Mouse (Mus musculus) gastrocnemius, adult 2 months (tissue): ENCODE results near the gene Slc22a4. TPM values are rescaled to one million over a fixed set of nuclear protein-coding genes. Genes with fewer than 3 reads are reported as not detected.
A peak's percentile ranks its signal among the peaks of the same experiment; 100 is the strongest.

Source experiments
- DNase-seq: peaks from one replicate; pipeline ENCODE4 v3.0.0; 2022
- H3K27ac ChIP-seq: fragments of 200-600 bp; 2 replicates; pipeline ENCODE4 v1.8.1; 2022; ENCODE audit warnings: mild to moderate bottlenecking
- H3K4me3 ChIP-seq: fragments of 200-600 bp; 2 replicates; pipeline ENCODE4 v1.8.1; 2022; ENCODE audit warnings: mild to moderate bottlenecking, moderate library complexity
- CTCF ChIP-seq: fragments of 200-600 bp; IDR thresholded peaks from 2 replicates; pipeline ENCODE4 v1.8.1; 2022; ENCODE audit warnings: antibody characterized with exemption, mild to moderate bottlenecking, moderate library complexity
- intact Hi-C: fragments of 180-260 bp; cut with DNase I; formaldehyde crosslinking; loops from one replicate; pipeline ENCODE4 v1.15.1; 2025
- total RNA-seq, 2 experiments: library from RNA; stranded (reverse); gene quantifications; 2 replicates each; pipeline ENCODE4 v1.2.3; 2021

Slc22a4 gene
- total RNA-seq, 2 experiments from 2014 or later: 1.9 to 2.6 TPM

- Histone ChIP-seq H3K4me3 (no peak overlapping the region), H3K27ac (peak overlapping the region; percentile 31)
- intact Hi-C loops: no loop called here
- TF ChIP-seq CTCF: no peak
- no peak for DNase-seq
Observed at GRCm38 (mm10) chr11:54064412-54064978, 36.6 kb upstream of the Slc22a4 start.

DNA sequence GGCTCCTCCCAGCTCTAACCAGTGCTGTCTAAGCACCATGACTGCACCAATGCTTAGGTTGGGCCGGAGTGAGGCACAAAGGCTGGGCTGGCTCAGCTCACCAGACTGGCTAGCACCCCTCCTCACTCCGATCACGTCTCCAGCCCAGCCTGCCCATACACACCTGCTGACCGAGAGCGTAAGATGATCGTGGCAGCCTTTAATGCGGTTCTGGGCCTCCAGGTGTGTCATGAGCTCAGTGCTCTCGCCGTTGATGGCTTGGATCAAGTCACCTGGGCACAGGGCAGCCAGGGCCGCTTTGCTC is 35.5 kb upstream of the Slc22a4 start:
- Histone ChIP-seq H3K27ac (peak overlapping the region; percentile 85), H3K4me3 (no peak overlapping the region)
- intact Hi-C loops: no loop called here
- DNase-seq: no peak
- TF ChIP-seq CTCF: no peak

DNA sequence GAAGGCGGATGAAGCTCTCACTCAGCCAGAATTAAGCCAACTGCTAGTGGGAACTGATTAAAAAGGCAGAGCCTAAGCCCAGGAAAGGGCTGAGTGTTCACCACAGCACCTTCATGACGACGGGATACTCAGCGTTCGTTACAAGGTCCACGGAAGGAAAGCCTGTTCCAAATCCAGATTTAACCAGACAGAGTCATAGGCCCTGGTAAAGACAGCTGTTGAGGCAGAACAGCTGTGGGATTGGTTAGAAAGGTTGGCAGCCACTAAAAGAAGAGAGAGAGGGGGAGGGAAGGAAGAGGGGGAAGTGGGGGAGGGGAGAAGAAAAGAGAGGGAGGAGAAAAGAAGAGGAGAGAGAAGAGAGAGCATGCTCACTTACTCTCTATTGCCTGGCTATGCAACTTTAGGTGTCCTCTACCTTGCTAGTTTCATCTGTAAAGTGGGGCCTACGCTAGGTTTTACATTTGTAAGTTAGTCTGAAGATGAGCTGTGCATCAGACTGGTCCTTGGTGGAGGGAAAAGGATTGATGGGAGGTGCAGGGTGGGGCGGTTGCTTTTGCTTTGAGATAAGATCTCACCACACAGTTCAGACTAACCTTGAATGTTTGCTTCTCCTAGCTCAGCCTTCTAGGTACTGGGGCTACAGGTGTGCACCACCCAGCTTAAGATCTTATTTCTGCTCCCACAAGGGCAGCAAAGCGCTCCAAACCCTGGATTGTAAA is 35.0 kb upstream of the Slc22a4 start:
- Histone ChIP-seq H3K4me3 (peak overlapping the region; percentile 13; the same call in 1 of the 2 replicates), H3K27ac (peak overlapping the region; percentile 85)
- no peak for TF ChIP-seq CTCF
- DNase-seq: no peak
- intact Hi-C loops: no loop called here

- peak; percentile 65 for DNase-seq
- no peak for TF ChIP-seq CTCF
- intact Hi-C loops: no loop called here
- peak overlapping the region; percentile 13; the same call in 1 of the 2 replicates for H3K4me3 ChIP-seq
- peak overlapping the region; percentile 85 for H3K27ac ChIP-seq
Observed at GRCm38 (mm10) chr11:54062086-54062752, 34.3 kb upstream of the Slc22a4 start.

GRCm38 (mm10) chr11:54060316-54060715 is 32.4 kb upstream of the Slc22a4 start:
- intact Hi-C loops: no loop called here
- peak; percentile 77 for DNase-seq
- Histone ChIP-seq H3K27ac (peak overlapping the region; percentile 85), H3K4me3 (peak overlapping the region; percentile 29)
- no peak for TF ChIP-seq CTCF

DNA sequence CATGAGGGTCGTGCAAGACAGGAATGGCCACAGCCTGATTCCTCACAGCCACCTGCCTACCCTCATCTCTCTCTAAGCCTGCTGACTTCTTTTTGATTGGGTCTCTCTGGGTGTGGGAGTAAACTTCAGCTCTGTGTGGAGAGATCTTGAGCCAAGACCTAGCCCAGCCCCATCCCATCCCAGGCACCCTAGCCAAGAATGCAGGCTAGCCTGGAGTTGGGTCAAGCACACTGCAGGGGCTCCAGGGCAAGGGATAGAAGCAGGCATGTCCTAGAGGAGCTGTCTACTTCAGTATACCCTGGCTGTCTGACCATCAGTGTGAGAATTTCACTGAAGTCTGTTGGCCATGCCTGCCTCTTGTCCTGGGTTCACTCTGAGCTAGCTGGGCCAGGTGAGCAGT is 31.6 kb upstream of the Slc22a4 start:
- peak overlapping the region; percentile 85 for H3K27ac ChIP-seq
- peak; percentile 36 for DNase-seq
- TF ChIP-seq CTCF: no peak
- intact Hi-C loops: loop anchor here (10.0 kb wide), 1 partner anchor 125 kb away; no protein-coding TSS in a partner anchor
- H3K4me3 ChIP-seq: no peak overlapping the region; the same call in 1 of the 2 replicates

GRCm38 (mm10) chr11:54058643-54059042 is 30.8 kb upstream of the Slc22a4 start:
- DNase-seq: no peak
- Histone ChIP-seq H3K4me3 (no peak overlapping the region), H3K27ac (peak overlapping the region; percentile 85)
- intact Hi-C loops: loop anchor here (10.0 kb wide), 1 partner anchor 124 kb away; no protein-coding TSS in a partner anchor
- no peak for TF ChIP-seq CTCF

DNA sequence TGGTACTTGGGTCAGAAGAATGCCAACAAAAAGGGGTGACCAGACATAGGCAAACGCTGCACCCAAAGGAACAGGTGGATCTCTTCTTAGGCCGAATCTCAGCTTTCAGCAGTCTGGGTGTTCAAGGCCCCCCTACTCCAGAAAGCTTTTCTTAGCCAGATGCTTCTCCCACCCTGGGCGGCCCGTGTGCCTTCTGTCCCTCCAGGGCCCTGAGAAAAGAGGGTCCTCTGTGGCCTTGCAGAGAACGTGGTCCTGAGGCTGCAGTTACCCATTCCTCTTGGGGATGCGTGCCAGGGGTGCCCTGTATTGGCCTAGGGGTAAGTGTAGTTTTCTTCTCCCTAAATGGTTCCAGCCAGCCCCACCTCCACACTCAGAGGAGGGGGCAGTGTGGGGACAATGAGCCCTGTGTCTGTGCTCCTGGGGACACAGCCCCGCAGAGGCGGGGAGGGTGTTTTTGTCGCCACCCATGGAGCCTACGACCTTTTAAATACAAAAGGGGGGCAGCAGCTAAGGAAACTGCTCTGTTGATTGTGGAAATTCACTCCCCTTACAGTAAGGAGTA is 30.2 kb upstream of the Slc22a4 start:
- intact Hi-C loops: loop anchor here (10.0 kb wide), 1 partner anchor 123 kb away; no protein-coding TSS in a partner anchor

GRCm38 (mm10) chr11:54057428-54057827 is 29.5 kb upstream of the Slc22a4 start:
- DNase-seq: no peak
- TF ChIP-seq CTCF: no peak
- intact Hi-C loops: loop anchor here (10.0 kb wide), 1 partner anchor 123 kb away; no protein-coding TSS in a partner anchor
- peak overlapping the region; percentile 4; the same call in 1 of the 2 replicates for H3K27ac ChIP-seq
- no peak overlapping the region for H3K4me3 ChIP-seq

More for the DNA sequence above, 30.2 kb upstream of the Slc22a4 start:
- Histone ChIP-seq H3K27ac (peak overlapping the region; percentile 85; the same call in 1 of the 2 replicates), H3K4me3 (no peak overlapping the region)
- TF ChIP-seq CTCF: no peak
- DNase-seq: no peak

GRCm38 (mm10) chr11:54056132-54056531 is 28.2 kb upstream of the Slc22a4 start:
- H3K27ac ChIP-seq: no peak overlapping the region
- H3K4me3 ChIP-seq: no peak overlapping the region
- intact Hi-C loops: loop anchor here (10.0 kb wide), 1 partner anchor 121 kb away; no protein-coding TSS in a partner anchor
- peak; percentile 18; the same call in 1 of the 2 replicates for TF ChIP-seq CTCF
- no peak for DNase-seq

DNA sequence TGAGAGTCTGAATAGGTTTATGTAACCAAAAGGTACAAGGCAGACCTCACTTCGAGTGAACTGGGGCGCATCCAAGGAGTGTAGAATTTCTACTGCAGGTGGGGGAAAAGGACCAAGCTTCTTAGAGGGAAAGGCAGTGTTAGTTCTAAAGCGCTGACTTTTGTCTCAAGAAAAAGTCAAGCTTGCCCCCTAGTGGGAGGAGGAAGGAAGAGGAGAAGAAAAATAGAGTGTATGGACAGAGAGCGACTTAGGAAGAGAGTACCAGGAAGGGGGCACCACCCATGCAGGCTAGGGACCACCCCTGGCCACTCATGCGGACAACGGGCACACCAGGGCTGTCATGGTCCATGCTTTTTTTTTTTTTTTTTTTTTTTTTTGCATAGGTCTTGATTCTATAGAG is 26.4 kb upstream of the Slc22a4 start:
- no peak for DNase-seq
- TF ChIP-seq CTCF: peak; percentile 74
- intact Hi-C loops: loop anchor here (1.0 to 10.0 kb wide), 3 partner anchors 35 to 203 kb away; no protein-coding TSS in a partner anchor
- no peak overlapping the region for H3K27ac ChIP-seq
- H3K4me3 ChIP-seq: no peak overlapping the region

GRCm38 (mm10) chr11:54053090-54053489 is 25.2 kb upstream of the Slc22a4 start:
- Histone ChIP-seq H3K4me3 (no peak overlapping the region), H3K27ac (no peak overlapping the region)
- no peak for TF ChIP-seq CTCF
- intact Hi-C loops: loop anchor here (1.0 to 10.0 kb wide), 2 partner anchors 51 to 118 kb away; no protein-coding TSS in a partner anchor
- DNase-seq: no peak
